Mouse (Mus musculus): ENCODE data around the gene Rnf169.

Rnf169 gene

DNA sequence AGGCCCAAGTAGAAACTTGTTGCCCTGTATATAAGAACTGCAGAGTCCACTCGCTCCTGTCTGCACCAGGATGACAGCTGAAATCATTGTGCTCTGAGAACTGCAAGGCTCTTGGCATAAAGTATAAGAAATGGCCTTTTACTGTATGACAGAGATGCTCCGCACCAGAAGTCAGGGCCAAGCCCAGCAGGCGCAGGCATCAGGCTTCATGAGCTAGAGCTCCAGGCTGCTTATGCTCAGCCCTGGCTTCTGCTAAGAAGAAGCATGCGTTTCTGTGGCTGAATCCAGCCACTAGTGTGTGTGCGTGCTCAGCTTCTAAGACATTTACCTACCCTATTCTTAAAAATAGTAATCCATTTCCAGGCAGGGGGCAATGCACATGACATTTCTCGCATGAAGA lies 85.8 kb downstream of the Rnf169 start:
- no peak for DNase-seq (ENCODE audit: low spot score in 2 of 2)

DNA sequence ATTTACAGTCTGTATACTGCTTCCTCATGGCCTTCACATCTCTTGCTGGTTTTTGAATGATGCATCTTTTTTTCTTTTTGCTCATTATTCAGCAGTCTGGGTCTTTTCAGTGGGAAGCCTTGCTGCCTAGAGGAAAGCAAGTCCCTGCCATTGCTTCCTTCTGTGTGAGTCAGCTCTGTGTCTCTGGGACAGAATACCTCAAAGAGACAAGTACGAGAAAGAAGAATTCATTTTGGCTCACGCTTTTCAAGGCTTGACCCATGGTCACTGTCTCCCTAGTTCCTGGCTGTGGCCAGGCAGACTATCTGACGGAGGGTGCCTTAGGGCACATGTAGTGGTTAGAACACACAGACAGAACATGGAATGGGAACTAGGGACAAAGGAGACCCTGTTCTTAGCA lies 86.3 kb downstream of the Rnf169 start:
- DNase-seq (ENCODE audit: low spot score in 2 of 2), result no peak

DNA sequence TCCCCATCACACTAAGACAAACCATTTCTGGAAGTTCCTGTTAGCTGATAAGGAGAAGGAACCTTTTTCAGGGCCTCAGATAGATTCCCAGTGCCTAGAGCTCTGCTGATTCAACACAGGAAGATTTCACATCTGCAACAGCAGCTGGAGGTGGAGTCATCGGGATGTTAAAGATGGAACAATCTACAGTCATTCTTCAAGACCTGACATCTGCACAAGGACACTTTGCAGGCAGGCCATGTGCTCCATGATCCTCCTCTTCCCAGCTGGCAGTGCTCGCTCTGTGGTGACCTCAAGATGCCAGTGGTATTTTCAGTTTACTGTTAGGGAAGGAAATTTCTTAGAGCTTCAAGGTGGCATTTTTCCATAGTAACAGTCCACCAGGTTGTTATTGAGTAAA lies 87.9 kb downstream of the Rnf169 start:
- no peak for DNase-seq (ENCODE audit: low spot score in 2 of 2)

DNA sequence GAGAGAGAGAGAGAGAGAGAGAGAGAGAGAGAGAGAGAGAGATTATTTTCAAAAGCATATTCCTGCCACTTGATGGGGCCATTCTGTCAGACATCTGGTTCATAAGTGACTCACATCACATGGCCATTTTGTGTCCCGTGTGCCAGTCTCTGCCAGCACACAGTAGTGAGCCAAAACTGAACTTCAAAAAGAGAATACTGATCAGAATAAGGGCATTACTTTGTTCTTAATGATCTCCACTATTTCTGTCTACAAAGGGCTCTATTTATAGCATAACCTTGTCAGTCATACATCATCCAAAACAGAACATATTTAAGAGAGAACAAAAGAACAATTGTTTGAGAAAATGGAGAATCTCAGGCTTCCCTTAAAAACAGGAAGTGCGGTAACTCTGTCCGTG lies 88.8 kb downstream of the Rnf169 start:
- no peak for DNase-seq (ENCODE audit: low spot score in 2 of 2)

DNA sequence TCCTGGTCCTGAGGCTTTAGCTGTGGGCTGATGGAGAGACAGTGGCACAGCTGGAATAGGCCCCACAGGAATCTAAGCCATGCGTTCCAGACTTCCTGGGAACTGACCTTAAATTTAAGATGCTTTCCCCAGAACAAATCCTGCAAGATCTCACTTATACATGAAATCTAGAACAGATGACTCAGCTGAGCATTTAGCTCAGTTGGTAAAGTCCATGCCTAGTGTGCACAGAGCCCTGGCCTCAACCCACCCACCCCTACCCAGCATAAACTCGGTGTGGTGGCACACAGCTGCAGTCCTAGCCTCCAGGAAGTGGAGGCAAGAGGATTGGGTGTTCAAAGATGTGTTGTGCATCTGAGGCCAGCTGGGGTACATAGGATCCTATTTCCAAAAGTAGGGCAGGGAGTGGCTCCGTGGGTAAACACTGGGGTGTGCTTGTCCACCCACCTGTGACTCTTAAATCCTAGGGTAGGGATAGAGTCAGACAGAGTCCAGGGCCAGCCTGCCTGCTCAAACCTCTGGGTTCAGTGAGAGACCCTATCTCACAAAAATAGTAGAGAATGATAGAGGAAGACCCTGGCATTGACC lies 90.0 kb downstream of the Rnf169 start:
- no peak for DNase-seq (ENCODE audit: low spot score in 2 of 2)

DNA sequence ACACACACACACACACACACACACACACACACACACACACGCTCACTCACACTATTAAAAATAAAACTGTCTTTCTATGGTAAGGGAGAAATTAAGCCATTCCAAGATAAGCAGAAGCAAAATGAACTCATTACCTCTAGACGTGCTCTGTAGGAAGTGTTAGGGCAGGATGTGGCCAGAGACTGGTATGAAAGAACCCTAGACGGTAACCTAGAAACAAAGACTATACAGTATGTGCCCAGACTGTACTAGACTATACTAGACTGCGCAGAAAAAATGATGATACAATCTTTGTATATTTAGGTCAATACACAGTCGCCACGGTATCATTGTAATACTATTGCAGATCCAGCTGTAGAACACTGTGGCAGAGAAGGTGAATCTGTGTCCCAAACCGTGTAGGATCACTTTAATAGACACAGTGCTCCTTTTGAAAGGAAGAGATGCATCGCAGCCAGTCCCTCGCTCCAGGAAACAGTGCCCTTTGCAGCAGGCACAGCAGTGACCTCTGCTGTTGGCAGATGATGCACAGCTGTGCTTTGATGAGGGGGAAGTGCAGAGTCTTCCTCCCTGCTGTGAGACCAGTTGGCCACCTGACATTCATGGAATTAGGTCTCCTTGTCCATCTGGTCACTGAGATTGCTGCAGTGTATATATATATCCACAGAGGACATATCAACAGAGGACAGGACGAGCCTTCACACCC lies 90.9 kb downstream of the Rnf169 start:
- no peak for DNase-seq (ENCODE audit: low spot score in 2 of 2)

DNA sequence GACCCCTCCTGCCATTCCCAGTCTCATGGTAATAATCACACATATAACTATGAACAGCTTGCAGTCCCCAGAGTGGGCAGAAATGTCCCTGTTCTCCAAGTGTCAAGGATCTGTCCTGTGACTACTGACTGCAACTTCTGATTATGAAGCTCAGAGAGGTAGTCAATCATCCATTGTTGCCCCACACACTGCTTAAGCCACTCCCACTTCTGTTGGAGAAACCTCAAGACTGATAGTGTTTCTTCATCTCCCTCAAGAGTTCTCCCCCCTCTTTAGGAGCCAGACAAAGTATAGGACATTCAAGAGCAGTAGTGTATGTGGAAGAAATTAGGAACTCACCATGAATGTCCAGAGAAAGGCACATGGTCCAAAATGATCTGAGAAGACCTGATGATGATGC lies 92.5 kb downstream of the Rnf169 start:
- no peak for DNase-seq (ENCODE audit: low spot score in 2 of 2)

DNA sequence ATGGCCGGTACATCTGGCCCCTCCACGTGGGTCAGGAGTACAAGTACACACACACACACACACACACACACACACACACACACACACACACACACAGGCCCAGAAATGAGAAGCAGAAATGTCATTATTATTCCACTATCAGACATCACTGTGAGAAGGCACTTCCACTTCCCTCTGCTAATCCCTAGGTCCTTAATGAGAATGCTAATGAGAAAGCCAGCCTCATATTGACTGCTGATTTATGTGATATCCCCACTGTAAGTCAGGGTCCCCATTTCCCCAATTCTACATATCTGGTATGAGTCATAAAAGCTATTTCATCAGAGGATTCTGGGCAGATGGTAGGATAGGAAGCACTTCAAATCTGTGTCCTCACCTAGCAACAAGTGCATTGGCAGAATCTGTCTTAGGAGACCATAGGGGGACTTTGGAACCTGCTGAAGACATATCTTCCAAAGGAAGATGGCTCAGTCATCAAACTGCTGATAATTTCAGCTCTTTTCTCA lies 93.0 kb downstream of the Rnf169 start:
- DNase-seq (ENCODE audit: low spot score in 2 of 2), result no peak

DNA sequence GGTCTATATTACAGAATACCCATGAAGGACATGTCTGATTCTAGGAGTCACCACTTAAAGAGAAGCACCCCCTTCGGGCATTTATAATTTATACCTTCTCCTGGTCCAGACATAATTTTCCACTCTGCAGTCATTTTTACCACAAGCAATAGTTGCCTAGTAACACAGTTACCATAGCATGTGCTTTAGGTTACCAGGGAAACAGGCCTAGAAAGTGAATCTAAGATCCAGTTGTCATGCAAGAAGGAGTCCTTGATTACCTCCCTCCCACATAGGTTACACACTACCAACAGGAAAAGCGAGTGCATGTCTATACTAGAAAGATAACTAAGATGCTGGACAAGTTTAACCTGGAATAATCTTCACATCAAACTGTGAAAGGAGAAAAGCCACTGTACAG lies 102.0 kb downstream of the Rnf169 start:
- no peak for DNase-seq (ENCODE audit: low spot score in 2 of 2)

DNA sequence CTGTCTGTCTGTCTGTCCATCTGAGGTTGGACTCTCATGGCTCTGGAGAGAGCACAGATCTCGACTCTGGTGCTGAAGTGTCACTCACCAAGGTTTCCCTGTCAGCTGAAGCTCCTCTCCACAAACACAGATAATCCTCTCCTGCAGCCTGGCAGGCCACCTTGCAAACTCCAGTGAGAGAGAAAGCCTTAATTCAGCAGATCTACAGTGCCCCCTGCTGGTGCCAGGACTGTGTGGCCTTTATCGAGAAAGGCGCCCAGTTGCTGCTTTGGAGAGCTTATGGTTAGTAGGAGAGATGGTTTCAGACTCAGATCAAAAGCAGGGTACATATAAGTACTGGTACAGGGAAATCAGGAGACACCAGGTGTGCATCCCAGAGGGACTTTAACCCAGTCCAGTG lies 103.9 kb downstream of the Rnf169 start:
- peak; percentile 54 to 79 for DNase-seq (ENCODE audit: low spot score in 2 of 2)

DNA sequence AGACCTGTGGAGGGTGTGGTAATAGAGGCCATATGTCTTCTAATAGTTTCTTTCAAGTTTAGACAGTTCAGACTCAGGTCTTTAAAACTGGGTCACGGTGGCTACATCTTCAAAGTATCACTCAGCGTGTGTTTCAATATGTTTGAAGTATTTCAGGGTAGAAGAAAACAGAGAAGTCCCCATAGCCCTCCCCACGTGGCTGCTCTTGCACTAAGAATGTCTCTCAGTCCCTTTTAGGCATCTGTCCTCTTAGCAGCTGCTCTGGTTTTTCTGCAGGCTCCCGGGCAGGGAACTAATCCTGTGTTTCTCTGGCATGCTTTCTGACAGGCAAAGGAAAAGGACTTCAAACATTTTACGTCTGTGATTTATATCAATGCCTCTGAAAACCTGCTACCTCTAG lies 104.4 kb downstream of the Rnf169 start:
- DNase-seq (ENCODE audit: low spot score in 2 of 2), result no peak

DNA sequence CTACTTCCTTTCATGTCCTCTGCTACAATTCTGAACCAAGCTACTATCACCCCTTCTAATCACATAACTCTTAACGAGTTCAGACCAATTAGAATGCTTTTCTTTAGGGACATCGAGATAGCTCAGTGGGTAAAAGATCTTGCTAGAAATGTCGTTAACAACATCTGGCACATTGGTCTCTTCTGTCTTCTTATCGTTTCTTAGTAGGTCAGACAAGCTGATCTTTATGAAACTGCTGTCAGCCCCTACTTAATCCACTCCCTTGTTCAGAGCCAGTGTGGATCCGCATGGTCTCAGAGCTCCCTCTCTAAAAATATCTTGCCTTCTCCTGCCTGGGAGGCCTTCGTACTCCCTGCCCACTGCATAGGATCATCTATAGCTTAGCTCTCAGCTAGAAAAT lies 106.3 kb downstream of the Rnf169 start:
- DNase-seq (ENCODE audit: low spot score in 2 of 2), result no peak
